Mouse (Mus musculus) neural tube, embryonic 11.5 days (tissue): ENCODE measurements around the gene Tmed9. TPM values are rescaled to one million over a fixed set of nuclear protein-coding genes. Genes with fewer than 3 reads are reported as not detected.
"Not testable (repeated sequence)": the region's sequence is repeated elsewhere in the genome, so short reads cannot be mapped to it uniquely, and the experiment has no call there.

Experiments
- ATAC-seq: fragments of 200-750 bp; cut with Nextera tagmentation; 2 replicates; pipeline ENCODE4 v1.8.0; 2017; ENCODE audit warnings: moderate number of reproducible peaks, mild to moderate bottlenecking, moderate TSS enrichment, moderate library complexity; ENCODE audit not compliant: insufficient read depth, low FRiP score, low TSS enrichment
- DNase-seq: peaks from one replicate; pipeline ENCODE4 v3.0.0-alpha.2; 2015; ENCODE audit warnings: low spot score
- H3K27ac ChIP-seq: fragments of 300-500 bp; sonication (generic); 2 replicates; pipeline ENCODE4 v1.5.1; 2014; ENCODE audit warnings: low read depth, mild to moderate bottlenecking, low read length
- H3K27me3 ChIP-seq: fragments of 300-500 bp; sonication (generic); 2 replicates; pipeline ENCODE4 v1.6.1; 2014; ENCODE audit warnings: mild to moderate bottlenecking, low read length, mixed read lengths; ENCODE audit not compliant: control insufficient read depth, insufficient read depth
- H3K36me3 ChIP-seq: fragments of 300-500 bp; sonication (generic); 2 replicates; pipeline ENCODE4 v1.6.1; 2014; ENCODE audit warnings: mild to moderate bottlenecking, low read length, moderate library complexity, mixed read lengths; ENCODE audit not compliant: control insufficient read depth, insufficient read depth
- H3K4me1 ChIP-seq: fragments of 300-500 bp; sonication (generic); 2 replicates; pipeline ENCODE4 v1.6.1; 2014; ENCODE audit warnings: low read length, mixed read lengths; ENCODE audit not compliant: control insufficient read depth, insufficient read depth
- H3K4me2 ChIP-seq: fragments of 300-500 bp; sonication (generic); 2 replicates; pipeline ENCODE4 v1.6.1; 2014; ENCODE audit warnings: low read depth, mild to moderate bottlenecking, moderate library complexity
- H3K4me3 ChIP-seq: fragments of 300-500 bp; sonication (generic); 2 replicates; pipeline ENCODE4 v1.5.1; 2014; ENCODE audit warnings: low read depth, low read length
- H3K9ac ChIP-seq: fragments of 300-500 bp; sonication (generic); 2 replicates; pipeline ENCODE4 v1.6.1; 2014; ENCODE audit warnings: mild to moderate bottlenecking, low read length
- H3K9me3 ChIP-seq: fragments of 300-500 bp; sonication (generic); 2 replicates; pipeline ENCODE4 v1.6.1; 2016; ENCODE audit warnings: low read length; ENCODE audit not compliant: control insufficient read depth
- WGBS: fragments of 180-500 bp; shearing (Covaris S2); extraction: QIAGEN DNeasy Blood & Tissue Kit; methylation state at CpG from one replicate; pipeline ENCODE4 v1.1.7; 2014; 5-methylcytosine and 5-hydroxymethylcytosine counted together
- polyA plus RNA-seq: library from polyadenylated mRNA; unstranded; fragments of >200 nt; fragmentation: Nextera tagmentation; extraction: Ambion mirVana; gene quantifications from 2 replicates; pipeline ENCODE4 v1.2.1, GENCODE M21; 2014

Tmed9 gene
- polyA plus RNA-seq, 1 experiment from 2014 or later: 51.6 TPM

- Histone ChIP-seq H3K4me1 (no peaks in the 10 kb centered on the region), H3K27me3 (no peaks in the 10 kb centered on the region), H3K4me2 (no peak overlapping the region), H3K4me3 (no peak overlapping the region), H3K27ac (no peak overlapping the region), H3K9ac (no peak overlapping the region), H3K36me3 (peaks cover 6% of the 10 kb centered on the region), H3K9me3 (no peaks in the 10 kb centered on the region)
- no peak for ATAC-seq
- no peak for DNase-seq
- WGBS: 39% methylated on average over 5 of the region's 5 CpGs
These were observed 39.9 kb downstream of the Tmed9 start for GRCm38 (mm10) chr13:55613471-55613870.

GRCm38 (mm10) chr13:55619328-55619727 lies 45.8 kb downstream of the Tmed9 start:
- ATAC-seq (no peak), DNase-seq (no peak)
- Histone ChIP-seq H3K4me3 (no peak overlapping the region), H3K36me3 (no peaks in the 10 kb centered on the region), H3K27me3 (no peaks in the 10 kb centered on the region), H3K27ac (no peak overlapping the region), H3K4me1 (peaks cover 3% of the 10 kb centered on the region; the same call in 1 of the 2 replicates), H3K9ac (no peak overlapping the region), H3K9me3 (no peaks in the 10 kb centered on the region), H3K4me2 (no peak overlapping the region)
- WGBS: 93% methylated on average over 4 of the region's 4 CpGs

- WGBS: 86% methylated on average over 2 of the region's 2 CpGs
- Histone ChIP-seq H3K36me3 (no peaks in the 10 kb centered on the region), H3K4me3 (no peak overlapping the region), H3K27ac (no peak overlapping the region), H3K27me3 (no peaks in the 10 kb centered on the region), H3K4me2 (no peak overlapping the region), H3K9me3 (no peaks in the 10 kb centered on the region), H3K4me1 (peaks cover 5% of the 10 kb centered on the region), H3K9ac (no peak overlapping the region)
- DNase-seq: no peak
- no peak for ATAC-seq
These were observed 46.7 kb downstream of the Tmed9 start for GRCm38 (mm10) chr13:55620275-55620674.

DNA sequence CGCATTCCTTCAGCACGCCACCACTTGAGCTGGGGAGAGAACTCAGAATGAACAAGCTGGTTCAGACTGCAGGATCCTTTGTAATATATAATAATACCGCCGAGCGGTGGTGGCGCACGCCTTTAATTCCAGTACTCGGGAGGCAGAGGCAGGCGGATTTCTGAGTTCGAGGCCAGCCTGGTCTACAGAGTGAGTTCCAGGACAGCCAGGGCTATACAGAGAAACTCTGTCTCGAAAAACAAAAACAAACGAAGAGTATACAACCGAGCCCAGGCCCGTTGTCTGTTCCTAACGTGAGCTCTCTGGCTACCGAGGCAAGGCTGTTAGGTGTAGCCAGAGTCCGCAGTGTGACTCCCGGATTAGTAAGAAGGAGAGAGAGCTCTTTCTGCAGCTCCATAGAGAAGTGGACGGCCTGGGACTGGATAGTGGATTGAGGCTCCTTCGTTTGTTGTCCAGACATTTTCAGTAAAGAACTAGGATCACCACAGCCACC lies 48.7 kb downstream of the Tmed9 start:
- Histone ChIP-seq H3K4me3 (peak overlapping the region; percentile 70), H3K27ac (peak overlapping the region; percentile 78), H3K4me2 (peak overlapping the region; percentile 71), H3K9ac (peak overlapping the region; percentile 89)
- DNase-seq, H3K36me3 ChIP-seq, H3K4me1 ChIP-seq, H3K27me3 ChIP-seq, ATAC-seq, H3K9me3 ChIP-seq: not testable (repeated sequence)
- 28% methylated on average over 20 of the region's 20 CpGs for WGBS

GRCm38 (mm10) chr13:55622649-55623541 lies 49.4 kb downstream of the Tmed9 start, which contains the start of gene Caml:
Gene Caml (plus strand): TSS chr13:55623005.
- ATAC-seq: peak; percentile 98
- peak within 1 kb of the TSS; percentile 78 for H3K27ac ChIP-seq

DNA sequence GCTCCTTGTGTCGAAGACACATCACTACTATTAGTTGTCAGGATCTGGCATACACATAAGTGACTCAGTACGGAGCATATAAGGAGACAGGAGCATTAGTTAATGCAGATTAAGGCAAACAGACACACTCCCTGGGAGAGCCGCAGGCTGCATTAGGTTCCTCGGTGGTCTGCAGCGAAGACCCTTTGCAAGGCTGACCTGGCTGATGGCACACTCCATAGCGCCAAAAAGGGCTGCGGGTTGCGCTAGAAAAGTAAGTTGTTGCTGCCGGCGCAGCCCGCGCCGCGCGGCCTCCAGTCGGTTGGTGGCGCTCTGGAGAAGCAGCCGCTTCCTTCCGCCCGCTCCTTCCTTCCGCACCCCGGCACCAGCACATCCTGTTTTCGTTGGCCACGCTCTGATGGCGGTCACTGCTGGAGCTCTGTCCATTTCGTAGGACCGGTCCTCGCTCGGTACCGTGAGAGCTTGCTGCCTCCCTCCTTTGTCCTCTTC lies 61.2 kb downstream of the Tmed9 start, which contains the start of gene Ddx46:
Gene Ddx46, plus strand, starts transcription at position 389 of the 489 bp plus-strand sequence.
- peaks cover 4% of the 10 kb centered on the region; the same call in 1 of the 2 replicates for H3K4me1 ChIP-seq
- DNase-seq: peak; percentile 94
- peak within 1 kb of the TSS; percentile 81 for H3K4me2 ChIP-seq
- no peaks in the 10 kb centered on the region for H3K27me3 ChIP-seq
- H3K27ac ChIP-seq: no peak within 1 kb of the TSS
- peak within 1 kb of the TSS; percentile 91 for H3K9ac ChIP-seq
- ATAC-seq: peak; percentile 84
- no peaks in the 10 kb centered on the region for H3K9me3 ChIP-seq
- WGBS: 7% methylated on average over 30 of the region's 30 CpGs
- peaks cover 1% of the 10 kb centered on the region; the same call in 1 of the 2 replicates for H3K36me3 ChIP-seq
- peak within 1 kb of the TSS; percentile 90 for H3K4me3 ChIP-seq

More at GRCm38 (mm10) chr13:55622649-55623541, 49.4 kb downstream of the Tmed9 start, which contains the start of gene Caml:
- Histone ChIP-seq H3K9me3 (no peaks in the 10 kb centered on the region), H3K36me3 (no peaks in the 10 kb centered on the region), H3K4me3 (peak within 1 kb of the TSS; percentile 70), H3K4me1 (peaks cover 5% of the 10 kb centered on the region), H3K9ac (peak within 1 kb of the TSS; percentile 89), H3K4me2 (peak within 1 kb of the TSS; percentile 71), H3K27me3 (no peaks in the 10 kb centered on the region)
- DNase-seq: peak; percentile 95
- under 1% methylated on average over 49 of the region's 59 CpGs for WGBS

- under 1% methylated on average over 36 of the region's 40 CpGs for WGBS
- DNase-seq (no peak), ATAC-seq (0 out of 2 replicates have a peak, but pooled peaks have one; percentile 13)
- peak overlapping the region; percentile 90 for H3K4me3 ChIP-seq
- H3K4me2 ChIP-seq: peak overlapping the region; percentile 81
- H3K27me3 ChIP-seq: no peaks in the 10 kb centered on the region
- H3K9me3 ChIP-seq: no peaks in the 10 kb centered on the region
- H3K4me1 ChIP-seq: peaks cover 4% of the 10 kb centered on the region; the same call in 1 of the 2 replicates
- peak overlapping the region; percentile 91 for H3K9ac ChIP-seq
- peaks cover 2% of the 10 kb centered on the region; the same call in 1 of the 2 replicates for H3K36me3 ChIP-seq
- no peak overlapping the region for H3K27ac ChIP-seq
These were observed 61.6 kb downstream of the Tmed9 start for GRCm38 (mm10) chr13:55635146-55635571.

DNA sequence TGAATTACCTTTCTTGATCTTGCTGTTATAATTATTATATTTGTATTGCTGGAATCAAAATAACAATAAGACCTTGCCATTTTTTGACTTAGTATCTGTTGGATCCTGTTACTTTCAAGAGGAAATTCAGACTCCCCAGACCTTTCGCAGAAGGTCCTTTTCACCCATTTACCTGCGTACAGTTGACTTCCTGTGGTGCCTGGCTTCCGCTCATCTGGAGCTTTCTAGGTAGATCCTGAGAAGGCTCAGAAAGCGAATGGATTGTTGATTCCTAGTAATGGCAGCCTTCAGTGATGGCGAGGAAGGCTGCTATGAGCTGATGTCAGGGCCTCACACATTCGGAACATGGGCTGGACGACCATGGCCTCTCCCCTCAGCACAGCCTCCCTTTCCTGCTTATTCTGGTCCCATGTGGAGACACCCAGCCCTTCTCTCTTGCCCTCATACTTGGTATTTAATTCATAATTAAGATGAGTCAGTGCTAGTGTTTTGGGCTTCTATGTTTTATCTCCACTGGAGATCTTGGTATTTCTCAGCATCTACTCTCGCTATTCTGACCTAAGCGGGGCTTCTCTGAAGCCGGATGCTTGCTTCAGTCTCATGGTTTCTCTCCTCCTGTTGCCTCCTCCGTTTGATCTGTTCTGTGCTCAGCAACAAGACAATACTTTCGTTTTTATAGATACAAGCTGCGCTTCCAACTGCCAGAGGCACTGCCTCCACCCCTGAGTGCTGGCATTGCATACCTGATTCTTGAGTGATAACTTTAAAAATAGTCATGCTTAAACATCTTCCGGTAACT lies 62.9 kb downstream of the Tmed9 start:
- no peaks in the 10 kb centered on the region for H3K9me3 ChIP-seq
- H3K4me2 ChIP-seq: peak overlapping the region; percentile 81; the same call in 1 of the 2 replicates
- no peak overlapping the region for H3K27ac ChIP-seq
- no peak for DNase-seq
- H3K36me3 ChIP-seq: peaks cover 2% of the 10 kb centered on the region; the same call in 1 of the 2 replicates
- H3K4me3 ChIP-seq: no peak overlapping the region
- H3K4me1 ChIP-seq: peaks cover 4% of the 10 kb centered on the region; the same call in 1 of the 2 replicates
- H3K27me3 ChIP-seq: no peaks in the 10 kb centered on the region
- H3K9ac ChIP-seq: no peak overlapping the region
- ATAC-seq: no peak
- WGBS: 89% methylated on average over 14 of the region's 14 CpGs
